Mouse (Mus musculus) stomach, postnatal 0 days (tissue): ENCODE measurements at regions not wholly inside any gene's neighbourhood (a gene's known extent, or its start where the extent isn't known, plus 50 kb on each side); places are given as distances from the start of the nearest gene placed in this dataset.

ENCODE experiments used
- CTCF ChIP-seq: IDR thresholded peaks from 2 replicates; pipeline ENCODE4 v1.5.1; 2016; ENCODE audit warnings: antibody characterized with exemption, low read depth, mild to moderate bottlenecking, moderate library complexity
- EP300 ChIP-seq: optimal IDR thresholded peaks from 2 replicates; pipeline ENCODE3; 2016; ENCODE audit warnings: antibody characterized with exemption

- TF ChIP-seq CTCF: no peak
- TF ChIP-seq EP300: no peak
These were observed 93.8 kb upstream of the Mgme1 start for GRCm38 (mm10) chr2:144176508-144177170.
